Mouse (Mus musculus): ENCODE measurements around the gene Olfr1359. TPM values are rescaled to one million over a fixed set of nuclear protein-coding genes. Genes with fewer than 3 reads are reported as not detected.
A peak's percentile ranks its signal among the peaks of the same experiment; 100 is the strongest.
"Not testable (repeated sequence)": the region's sequence is repeated elsewhere in the genome, so short reads cannot be mapped to it uniquely, and the experiment has no call there.

The Olfr1359 gene
- total RNA-seq, 2 experiments from 2014 or later: not detected

- intact Hi-C loops (cut with DNase I): no loop called here
- H3K4me3 ChIP-seq: no peak overlapping the region
- no peak for TF ChIP-seq CTCF (IDR thresholded peaks at IDR 0.05)
- no peak overlapping the region for H3K27ac ChIP-seq
- no peak for DNase-seq
Measured at GRCm38 (mm10) chr13:21745006-21745405, 47.1 kb downstream of the Olfr1359 start.

- no peak overlapping the region; the same call in 1 of the 2 replicates for H3K27ac ChIP-seq
Measured at GRCm38 (mm10) chr13:21749387-21750158, 51.7 kb downstream of the Olfr1359 start.

DNA sequence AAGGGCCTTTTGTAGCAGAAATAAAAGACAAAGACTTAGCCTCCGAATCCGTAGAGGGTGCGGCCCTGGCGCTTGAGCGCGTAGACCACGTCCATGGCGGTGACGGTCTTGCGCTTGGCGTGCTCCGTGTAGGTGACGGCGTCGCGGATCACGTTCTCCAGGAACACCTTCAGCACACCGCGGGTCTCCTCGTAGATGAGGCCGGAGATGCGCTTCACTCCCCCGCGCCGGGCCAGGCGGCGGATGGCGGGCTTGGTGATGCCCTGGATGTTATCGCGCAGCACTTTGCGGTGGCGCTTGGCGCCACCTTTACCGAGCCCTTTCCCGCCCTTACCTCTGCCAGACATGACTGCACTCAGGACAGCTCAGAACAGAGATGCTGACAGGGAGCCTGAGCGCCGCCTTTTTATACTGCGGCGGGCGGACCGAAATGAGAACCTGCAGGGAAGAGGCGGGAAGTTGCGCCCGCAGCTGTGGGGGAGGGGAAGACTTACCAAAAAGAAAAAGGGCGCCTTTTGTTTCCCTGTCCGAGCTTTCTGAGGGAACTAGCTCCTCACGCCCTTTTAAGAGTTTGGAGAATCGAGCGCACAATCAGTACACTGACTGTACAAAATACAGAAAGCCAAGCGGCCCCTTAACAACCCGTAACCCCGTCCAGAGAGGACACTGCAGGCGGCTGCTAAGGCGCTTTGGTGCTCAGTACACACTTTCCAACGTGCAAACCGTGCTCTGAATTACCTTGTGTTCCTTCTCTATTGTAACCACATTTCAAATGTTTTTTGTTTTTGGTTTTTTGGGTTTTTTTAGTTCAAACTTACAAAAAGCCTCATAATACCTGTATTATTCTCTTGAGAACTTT lies 52.5 kb downstream of the Olfr1359 start, which contains the start of gene Hist1h4k:
Gene Hist1h4k, minus strand, starts transcription at position 347 of the 859 bp plus-strand sequence.
- Histone ChIP-seq H3K27ac (peak within 1 kb of the TSS; percentile 49), H3K4me3 (peak within 1 kb of the TSS; percentile 69)
- DNase-seq: peak; percentile 84
- intact Hi-C loops (cut with DNase I): loop anchor here (2.0 to 5.0 kb wide), 2 partner anchors 16 to 33 kb away; partner anchors contain the start of genes Hist1h2ai, Hist1h2bl, Hist1h3h and Hist1h4j

More at GRCm38 (mm10) chr13:21749387-21750158, 51.7 kb downstream of the Olfr1359 start:
- no peak for DNase-seq
- intact Hi-C loops (cut with DNase I): loop anchor here (2.0 to 5.0 kb wide), 2 partner anchors 15 to 32 kb away; partner anchors contain the start of genes Hist1h2ai, Hist1h2bl, Hist1h3h and Hist1h4j
- H3K4me3 ChIP-seq: peak overlapping the region; percentile 69
- TF ChIP-seq CTCF (IDR thresholded peaks at IDR 0.05): no peak

GRCm38 (mm10) chr13:21751417-21751816 lies 53.5 kb downstream of the Olfr1359 start:
- H3K27ac ChIP-seq: no peak overlapping the region
- intact Hi-C loops (cut with DNase I): loop anchor here (2.0 to 5.0 kb wide), 2 partner anchors 17 to 34 kb away; partner anchors contain the start of genes Hist1h2ai, Hist1h2bl, Hist1h3h and Hist1h4j
- no peak overlapping the region for H3K4me3 ChIP-seq
- no peak for TF ChIP-seq CTCF (IDR thresholded peaks at IDR 0.05)
- no peak for DNase-seq

GRCm38 (mm10) chr13:21751827-21752226 lies 53.9 kb downstream of the Olfr1359 start:
- intact Hi-C loops (cut with DNase I): loop anchor here (2.0 to 5.0 kb wide), 2 partner anchors 17 to 35 kb away; partner anchors contain the start of genes Hist1h2ai, Hist1h2bl, Hist1h3h and Hist1h4j
- no peak for TF ChIP-seq CTCF (IDR thresholded peaks at IDR 0.05)
- no peak for DNase-seq
- Histone ChIP-seq H3K4me3 (no peak overlapping the region), H3K27ac (no peak overlapping the region)

- no peak for TF ChIP-seq CTCF (IDR thresholded peaks at IDR 0.05)
- Histone ChIP-seq H3K4me3 (no peak overlapping the region), H3K27ac (no peak overlapping the region)
- intact Hi-C loops (cut with DNase I): loop anchor here (5.0 kb wide), 1 partner anchor 35 kb away; the partner anchor contains the start of genes Hist1h2ai, Hist1h2bl and Hist1h3h
- no peak for DNase-seq
Measured at GRCm38 (mm10) chr13:21752356-21752755, 54.4 kb downstream of the Olfr1359 start.

DNA sequence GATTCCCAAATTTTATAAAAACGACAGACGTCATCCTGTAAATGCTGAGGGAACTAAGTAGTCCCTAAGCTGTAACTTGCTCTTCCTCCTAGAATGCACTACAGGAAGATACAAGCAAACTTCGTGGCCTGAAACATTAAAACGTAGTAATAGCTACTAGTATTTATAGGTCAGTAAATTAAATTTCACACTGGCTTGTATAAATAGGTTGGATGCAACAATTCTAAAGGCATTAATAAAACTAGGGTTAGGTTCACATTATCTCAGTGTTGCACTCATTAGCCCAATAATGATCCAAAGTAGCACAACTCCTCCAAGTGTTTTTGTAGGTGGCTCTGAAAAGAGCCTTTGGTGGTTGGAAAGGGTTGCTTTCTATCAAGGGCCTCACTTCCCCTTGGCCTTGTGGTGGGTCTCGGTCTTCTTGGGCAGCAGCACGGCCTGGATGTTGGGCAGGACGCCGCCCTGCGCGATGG lies 55.2 kb downstream of the Olfr1359 start:
- intact Hi-C loops (cut with DNase I): loop anchor here (5.0 kb wide), 1 partner anchor 36 kb away; the partner anchor contains the start of genes Hist1h2ai, Hist1h2bl and Hist1h3h
- no peak for DNase-seq
- H3K27ac ChIP-seq: peak overlapping the region; percentile 85
- H3K4me3 ChIP-seq: peak overlapping the region; percentile 77
- TF ChIP-seq CTCF (IDR thresholded peaks at IDR 0.05): no peak

- Histone ChIP-seq H3K27ac (peak within 1 kb of the TSS; percentile 85), H3K4me3 (peak within 1 kb of the TSS; percentile 77)
- TF ChIP-seq CTCF (IDR thresholded peaks at IDR 0.05): peak; percentile 16; the same call in 1 of the 2 replicates
- intact Hi-C loops (cut with DNase I): loop anchor here (5.0 kb wide), 1 partner anchor 36 kb away; the partner anchor contains the start of genes Hist1h2ai, Hist1h2bl and Hist1h3h
- DNase-seq: peak; percentile 31
Measured at GRCm38 (mm10) chr13:21753524-21754285, 55.8 kb downstream of the Olfr1359 start, which contains the start of the genes Hist1h2ak and Hist1h2bn. Hist1h2ak (minus strand) TSS chr13:21753827. Hist1h2bn (plus strand) TSS chr13:21754123.

- not testable (repeated sequence) for DNase-seq
- H3K27ac ChIP-seq: peak overlapping the region; percentile 35; the same call in 1 of the 2 replicates
- peak overlapping the region; percentile 77 for H3K4me3 ChIP-seq
- intact Hi-C loops (cut with DNase I): loop anchor here (5.0 kb wide), 1 partner anchor 37 kb away; the partner anchor contains the start of genes Hist1h2ai, Hist1h2bl and Hist1h3h
Measured at GRCm38 (mm10) chr13:21754294-21755001, 56.5 kb downstream of the Olfr1359 start.

- no peak for TF ChIP-seq CTCF (IDR thresholded peaks at IDR 0.05)
- no peak for DNase-seq
- no peak overlapping the region for H3K27ac ChIP-seq
- intact Hi-C loops (cut with DNase I): no loop called here
- H3K4me3 ChIP-seq: no peak overlapping the region
Measured at GRCm38 (mm10) chr13:21755707-21756106, 57.8 kb downstream of the Olfr1359 start.

Small RNA genes within 50 kb of the gene (microRNA-seq; reads per million reads assigned to microRNA genes)
- not detected for gene Gm44357
- gene Gm44367: not detected
- gene Gm44454: not detected

Other genes starting within 250 kb of the Olfr1359 start
- 10 to 100 TPM; 13.6 to 14.5 TPM for gene Zscan26, start 244.4 kb upstream of the Olfr1359 start, total RNA-seq (2021)
- under 1 TPM; 0.14 to 0.15 TPM for gene Nkapl, start 229.6 kb upstream of the Olfr1359 start, total RNA-seq (2021)
- gene Zkscan4, start 219.2 kb upstream of the Olfr1359 start, total RNA-seq (2021): under 1 TPM; 0.38 to 0.50 TPM
- gene Gm10065, start 218.7 kb upstream of the Olfr1359 start, total RNA-seq (2021): not detected
- 10 to 100 TPM; 21.8 to 23.3 TPM for gene AK157302, start 202.9 kb upstream of the Olfr1359 start, total RNA-seq (2021)
- 100 to 1,000 TPM; 119 to 160 TPM for gene Gm11273, start 196.7 kb upstream of the Olfr1359 start, total RNA-seq (2021)
- 1 to 10 TPM; 4.7 to 6.1 TPM for gene Zkscan8, start 167.0 kb upstream of the Olfr1359 start, total RNA-seq (2021)
- gene Olfr1366, start 155.3 kb upstream of the Olfr1359 start, total RNA-seq (2021): not detected
- gene Olfr1535, start 138.2 kb upstream of the Olfr1359 start, total RNA-seq (2021): not detected
- not detected for gene Olfr1364, start 116.4 kb upstream of the Olfr1359 start, total RNA-seq (2021)
- not detected for gene Olfr1362, start 84.1 kb upstream of the Olfr1359 start, total RNA-seq (2021)
- gene Olfr11, start 55.6 kb upstream of the Olfr1359 start, total RNA-seq (2021): not detected
- not detected for gene Olfr1361, start 34.7 kb upstream of the Olfr1359 start, total RNA-seq (2021)
- not detected for gene Olfr1360, start 20.7 kb upstream of the Olfr1359 start, total RNA-seq (2021)
- gene Hist1h2bl, start 18.0 kb downstream of the Olfr1359 start, total RNA-seq (2021): 1 to 10 TPM; 3.9 to 6.5 TPM
- 1 to 10 TPM in 1 of 2 experiments, not detected in 1; 2.2 TPM for gene Hist1h2ai, start 18.3 kb downstream of the Olfr1359 start, total RNA-seq (2021)
- gene Hist1h3h, start 19.5 kb downstream of the Olfr1359 start, total RNA-seq (2021): 1 to 10 TPM; 1.2 to 2.1 TPM
- 1 to 10 TPM in 1 of 2 experiments, not detected in 1; 1.2 TPM for gene Hist1h2bm, start 23.9 kb downstream of the Olfr1359 start, total RNA-seq (2021)
- gene Hist1h4j, start 37.0 kb downstream of the Olfr1359 start, total RNA-seq (2021): 1 to 10 TPM in 1 of 2 experiments, under 1 TPM in 1; 0.42 to 1.1 TPM
- gene Hist1h4k, start 52.4 kb downstream of the Olfr1359 start, total RNA-seq (2021): 10 to 100 TPM; 12.0 to 12.2 TPM
- under 1 TPM in 1 of 2 experiments, not detected in 1; 0.98 TPM for gene Hist1h2ak, start 55.7 kb downstream of the Olfr1359 start, total RNA-seq (2021)
- 1 to 10 TPM in 1 of 2 experiments, not detected in 1; 1.4 TPM for gene Hist1h2bn, start 56.0 kb downstream of the Olfr1359 start, total RNA-seq (2021)
- gene Hist1h1b, start 82.5 kb downstream of the Olfr1359 start, total RNA-seq (2021): under 1 TPM; 0.45 to 0.69 TPM
- 10 to 100 TPM; 10.1 to 10.3 TPM for gene Hist1h3i, start 85.3 kb downstream of the Olfr1359 start, total RNA-seq (2021)
- gene Hist1h2an, start 89.1 kb downstream of the Olfr1359 start, total RNA-seq (2021): not detected
- 1 to 10 TPM in 1 of 2 experiments, not detected in 1; 1.1 TPM for gene Hist1h2bp, start 89.3 kb downstream of the Olfr1359 start, total RNA-seq (2021)
- 10 to 100 TPM; 16.2 to 21.6 TPM for gene Hist1h2bq, start 112.1 kb downstream of the Olfr1359 start, total RNA-seq (2021)
- gene Hist1h2ao, start 112.4 kb downstream of the Olfr1359 start, total RNA-seq (2021): 1 to 10 TPM; 1.2 to 2.3 TPM
- 10 to 100 TPM; 50.3 to 50.9 TPM for gene Hist1h4m, start 113.6 kb downstream of the Olfr1359 start, total RNA-seq (2021)
- 1 to 10 TPM; 4.4 to 5.7 TPM for gene Hist1h4n, start 134.1 kb downstream of the Olfr1359 start, total RNA-seq (2021)
- 1 to 10 TPM in 1 of 2 experiments, not detected in 1; 1.9 TPM for gene Hist1h2ap, start 135.4 kb downstream of the Olfr1359 start, total RNA-seq (2021)
- 10 to 100 TPM; 16.0 to 21.3 TPM for gene Hist1h2br, start 135.6 kb downstream of the Olfr1359 start, total RNA-seq (2021)
- gene Zfp184, start 247.0 kb downstream of the Olfr1359 start, total RNA-seq (2021): under 1 TPM; 0.17 to 0.36 TPM